Mouse (Mus musculus): ENCODE results near the gene Slc35a3.

- TF ChIP-seq CTCF (IDR thresholded peaks at IDR 0.05; ENCODE audit: control insufficient read depth, insufficient read depth, insufficient replicate concordance, low read depth, low read length) (no peak), POLR2A (IDR thresholded peaks at IDR 0.05; ENCODE audit: control insufficient read depth, low read depth, low read length) (no peak)
Measured at GRCm38 (mm10) chr3:116634853-116635252, 77.8 kb downstream of the Slc35a3 start.

Data from testis, adult 2 months (tissue).